Comparison of ENCODE assay signal across 23 mouse cellular contexts in genomic region chr13:93051483-93051882, GRCm38 (mm10).
DNase-seq lines count a peak whose midpoint lies in the region; ATAC-seq and TF ChIP-seq lines count a peak whose summit lies in the region.
"Had no signal": no experiment of that assay in that cellular context is flagged by ENCODE, and none has a peak within 500 bp of the region (broad histone marks: within the 10 kb centered on the region; RNA-seq: fewer than 3 reads in every experiment).

No protein-coding gene starts in this region.

- peak overlapping the region; percentile 16 for H3K27ac ChIP-seq in heart, adult 2 months
- H3K27ac ChIP-seq in heart, embryonic 14.5 days (replicated peaks in 1 of 2; ENCODE audit: control insufficient read depth in 1 of 2, insufficient read depth in 1 of 2, low read depth in 2 of 2, low read length in 2 of 2): peak overlapping the region; percentile 40 to 51
- no peak overlapping the region for H3K27ac ChIP-seq in kidney, adult 2 months (ENCODE audit: insufficient read depth, low read depth, low read length)
- H3K27ac ChIP-seq: forebrain, embryonic 13.5 days; hindbrain, embryonic 13.5 days; kidney, postnatal 0 days; liver, embryonic 13.5 days; midbrain, embryonic 13.5 days; stomach, postnatal 0 days had no signal

- peak; percentile 95 for DNase-seq in heart, adult 11 months
- no peak for DNase-seq in heart, postnatal 25 days (ENCODE audit: low spot score)
- DNase-seq in heart, adult 2 months: peak; percentile 27 to 55
- peak; percentile 58 for DNase-seq in heart, postnatal 4 days
- no peak for DNase-seq in layer of hippocampus, postnatal 25 days (ENCODE audit: extremely low spot score in 1 of 2, low spot score in 1 of 2)
- no peak for DNase-seq in kidney, adult 2 months
- DNase-seq in left cerebral cortex, adult 18-20 months (ENCODE audit: low spot score in 2 of 2): no peak
- DNase-seq: adrenal gland, postnatal 36 days; cerebellum, adult 9-10 months; kidney, adult 18-20 months; layer of hippocampus, postnatal 36 days; liver, embryonic 13.5 days; lung, adult 2 months; lung, postnatal 14 days; thymus, adult 2 months; thymus, postnatal 4 days had no signal

- WGBS in heart, adult 2 months: 46% methylated on average over 5 of the region's 5 CpGs
- WGBS in heart, embryonic 14.5 days: 31% methylated on average over 5 of the region's 5 CpGs
- 83% methylated on average over 5 of the region's 5 CpGs for WGBS in kidney, adult 2 months

- no peak overlapping the region for H3K4me2 ChIP-seq in heart, embryonic 14.5 days (ENCODE audit: low read length)
- H3K4me2 ChIP-seq: forebrain, embryonic 13.5 days; hindbrain, embryonic 13.5 days; liver, embryonic 13.5 days; midbrain, embryonic 13.5 days had no signal

- intact Hi-C loops in heart, postnatal 25 days (cut with DNase I): loop anchor here (10.0 kb wide), 1 partner anchor 187 kb away; no protein-coding TSS in a partner anchor
- intact Hi-C loops in heart, adult 2 months (cut with DNase I): no loop called here

- peaks cover 10% of the 10 kb centered on the region for H3K36me3 ChIP-seq in heart, adult 2 months (ENCODE audit: control insufficient read depth, insufficient read depth, low read length)
- peaks cover 17% of the 10 kb centered on the region; the same call in 1 of the 2 replicates for H3K36me3 ChIP-seq in heart, embryonic 14.5 days (ENCODE audit: control insufficient read depth, insufficient read depth, low read length)
- no peaks in the 10 kb centered on the region for H3K36me3 ChIP-seq in kidney, adult 2 months (ENCODE audit: control insufficient read depth, insufficient read depth, low read length)
- H3K36me3 ChIP-seq: hindbrain, embryonic 13.5 days; liver, embryonic 13.5 days; midbrain, embryonic 13.5 days had no signal

- no peaks in the 10 kb centered on the region for H3K27me3 ChIP-seq in heart, adult 2 months (ENCODE audit: control insufficient read depth, insufficient read depth, low read length)
- H3K27me3 ChIP-seq in heart, embryonic 14.5 days (ENCODE audit: control insufficient read depth, insufficient read depth, low read length): no peaks in the 10 kb centered on the region
- no peaks in the 10 kb centered on the region for H3K27me3 ChIP-seq in kidney, adult 2 months (replicated peaks; ENCODE audit: control insufficient read depth, insufficient read depth, low read length)
- H3K27me3 ChIP-seq: forebrain, embryonic 13.5 days; hindbrain, embryonic 13.5 days; liver, embryonic 13.5 days; megakaryocyte, embryonic 14.5 days; midbrain, embryonic 13.5 days had no signal

- no peak overlapping the region for H3K9ac ChIP-seq in heart, adult 2 months (ENCODE audit: low read depth, low read length)
- no peak overlapping the region for H3K9ac ChIP-seq in heart, embryonic 14.5 days (ENCODE audit: low read length)
- H3K9ac ChIP-seq: forebrain, embryonic 13.5 days; hindbrain, embryonic 13.5 days; liver, embryonic 13.5 days; midbrain, embryonic 13.5 days had no signal

- TF ChIP-seq POLR2A in heart, adult 2 months (IDR thresholded peaks at IDR 0.05; ENCODE audit: insufficient read depth, low read depth, low read length): no peak
- no peak for TF ChIP-seq POLR2A in kidney, adult 2 months (IDR thresholded peaks at IDR 0.05; ENCODE audit: low read depth, low read length)

- no peak for TF ChIP-seq CTCF in heart, adult 2 months (IDR thresholded peaks at IDR 0.05)
- TF ChIP-seq CTCF in kidney, adult 2 months (conservative IDR thresholded peaks at IDR 0.05; ENCODE audit: insufficient read depth, insufficient read length, low read depth, low read length): no peak

- peak; percentile 73 for ATAC-seq in heart, embryonic 14.5 days (ENCODE audit: insufficient number of reproducible peaks, insufficient read depth, low FRiP score, low read depth)
- ATAC-seq: forebrain, embryonic 13.5 days; midbrain, embryonic 13.5 days had no signal

- H3K79me2 ChIP-seq in heart, adult 2 months (replicated peaks; ENCODE audit: control insufficient read depth, insufficient read depth, low read length): no peaks in the 10 kb centered on the region

- H3K9me3 ChIP-seq in heart, embryonic 14.5 days (ENCODE audit: control insufficient read depth, low read length): no peaks in the 10 kb centered on the region
- H3K9me3 ChIP-seq: forebrain, embryonic 13.5 days; hindbrain, embryonic 13.5 days; liver, embryonic 13.5 days; megakaryocyte, embryonic 14.5 days; midbrain, embryonic 13.5 days had no signal

- TF ChIP-seq EP300 in heart, adult 2 months (IDR thresholded peaks at IDR 0.05; ENCODE audit: insufficient read depth, low read depth, low read length): 0 out of 2 replicates have a peak, but pooled peaks have one; percentile 59

- no peak overlapping the region for H3K4me3 ChIP-seq in heart, adult 2 months
- no peak overlapping the region for H3K4me3 ChIP-seq in heart, embryonic 14.5 days (ENCODE audit: control insufficient read depth in 1 of 2, insufficient read depth in 1 of 2, low read depth in 1 of 2, low read length in 2 of 2)
- no peak overlapping the region for H3K4me3 ChIP-seq in kidney, adult 2 months (ENCODE audit: insufficient read depth, low read depth, low read length)
- H3K4me3 ChIP-seq: forebrain, embryonic 13.5 days; hindbrain, embryonic 13.5 days; liver, embryonic 13.5 days; megakaryocyte, embryonic 14.5 days; midbrain, embryonic 13.5 days had no signal

- H3K4me1 ChIP-seq in heart, adult 2 months (ENCODE audit: control insufficient read depth, insufficient read depth, low read length): no peaks in the 10 kb centered on the region
- H3K4me1 ChIP-seq in heart, embryonic 14.5 days (ENCODE audit: control insufficient read depth in 2 of 2, insufficient read depth in 2 of 2, low read length in 2 of 2): peaks cover 8 to 22% of the 10 kb centered on the region in 2 experiments
- H3K4me1 ChIP-seq in kidney, adult 2 months (ENCODE audit: control insufficient read depth, insufficient read depth, low read length): no peaks in the 10 kb centered on the region
- H3K4me1 ChIP-seq: forebrain, embryonic 13.5 days; hindbrain, embryonic 13.5 days; liver, embryonic 13.5 days; megakaryocyte, embryonic 14.5 days; midbrain, embryonic 13.5 days had no signal

Comparison
In these comparisons a context has a peak if more than half of its experiments do, and no peak if none do; other contexts are left out.
1. DNase-seq: peak in heart, adult 11 months (single experiment), heart, adult 2 months (2 of 2) and heart, postnatal 4 days (single experiment); none in heart, postnatal 25 days (single experiment), layer of hippocampus, postnatal 25 days (0 of 2), kidney, adult 2 months (single experiment) and left cerebral cortex, adult 18-20 months (0 of 2).